8 mouse cellular contexts compared by ENCODE assay signal in genomic region chr5:149454281-149454680, GRCm38 (mm10). TPM values are rescaled to one million over a fixed set of nuclear protein-coding genes. Genes with fewer than 3 reads are reported as not detected.
DNase-seq lines count a peak whose midpoint lies in the region; ATAC-seq lines count a peak whose summit lies in the region.

No protein-coding gene starts in this region.

- ATAC-seq in erythroblast, adult 5-6 weeks (replicated peaks; ENCODE audit: low FRiP score, poor library complexity, severe bottlenecking), result 0 out of 2 replicates have a peak, but pooled peaks have one; percentile 49
- 0 out of 2 replicates have a peak, but pooled peaks have one; percentile 39 for ATAC-seq in neutrophil, adult 5-6 weeks (ENCODE audit: extremely low read depth, insufficient number of reproducible peaks, low FRiP score, poor library complexity, severe bottlenecking)

- intact Hi-C loops in heart, postnatal 36 days (cut with DNase I), result loop anchor here (1.0 kb wide), 1 partner anchor 70 kb away; no protein-coding TSS in a partner anchor
- intact Hi-C loops in left cerebral cortex, postnatal 25 days (cut with DNase I), result no loop called here

- peak; percentile 49 for DNase-seq in 416B (ENCODE audit: low read depth)
- DNase-seq in CD8-positive naive resting alpha-beta T cell, adult 2 months (ENCODE audit: low read depth in 2 of 2, low spot score in 2 of 2), result peak; percentile 65 to 79
- peak; percentile 75 for DNase-seq in brain, adult 2 months (ENCODE audit: low read depth, low spot score)
- DNase-seq in heart, postnatal 36 days, result peak; percentile 70 to 82
- DNase-seq in left cerebral cortex, postnatal 25 days (ENCODE audit: low spot score in 2 of 2), result peak; percentile 38 to 62
- peak; percentile 72 for DNase-seq in urinary bladder, postnatal 25 days (ENCODE audit: low spot score)

RNA-seq across cellular contexts. Expression of gene Tex26, which starts 14.8 kb away (rescaled TPM):
- total RNA-seq in erythroblast, adult 5-6 weeks (2015; ENCODE audit: low replicate concordance), result not detected in 2 replicates
- total RNA-seq in erythroblast, adult 5-6 weeks (2017; ENCODE audit: low replicate concordance), result not detected in 2 replicates
- not detected for total RNA-seq in heart, postnatal 36 days (2021)
- total RNA-seq in left cerebral cortex, postnatal 25 days (2021), result not detected
- total RNA-seq in neutrophil, adult 5-6 weeks (2017), result not detected in 2 replicates

RNA-seq across cellular contexts. Expression of gene Medag, which starts 42.7 kb away (rescaled TPM):
- total RNA-seq in erythroblast, adult 5-6 weeks (2015; ENCODE audit: low replicate concordance), result not detected in 2 replicates
- not detected in 2 replicates for total RNA-seq in erythroblast, adult 5-6 weeks (2017; ENCODE audit: low replicate concordance)
- 10 to 100 TPM; 15.3 to 20.8 TPM for total RNA-seq in heart, postnatal 36 days (2021)
- total RNA-seq in left cerebral cortex, postnatal 25 days (2021), result 10 to 100 TPM; 12.7 to 14.5 TPM
- total RNA-seq in neutrophil, adult 5-6 weeks (2017), result not detected in 2 replicates

Comparison
In these comparisons a context has a peak if more than half of its experiments do, and no peak if none do; other contexts are left out.
1. Peak in every context shown above with its lines: DNase-seq and ATAC-seq.
2. RNA of gene Medag, which starts 42.7 kb away (total RNA-seq): 15.3 to 20.8 TPM in heart, postnatal 36 days and 12.7 to 14.5 TPM in left cerebral cortex, postnatal 25 days; not detected in erythroblast, adult 5-6 weeks and not detected in neutrophil, adult 5-6 weeks; every median in the first group is over 10 times any median in the second.